Mouse (Mus musculus) CD4-positive naive resting alpha-beta T cell, adult 76 days (primary cell): ENCODE measurements around the gene 7420426K07Rik. TPM values are rescaled to one million over a fixed set of nuclear protein-coding genes. Genes with fewer than 3 reads are reported as not detected.

ENCODE experiments used
- total RNA-seq: library from RNA; stranded (reverse); gene quantifications from one replicate; pipeline ENCODE4 v1.2.4, GENCODE M21; 2023

7420426K07Rik gene
- total RNA-seq, result not detected

DNA sequence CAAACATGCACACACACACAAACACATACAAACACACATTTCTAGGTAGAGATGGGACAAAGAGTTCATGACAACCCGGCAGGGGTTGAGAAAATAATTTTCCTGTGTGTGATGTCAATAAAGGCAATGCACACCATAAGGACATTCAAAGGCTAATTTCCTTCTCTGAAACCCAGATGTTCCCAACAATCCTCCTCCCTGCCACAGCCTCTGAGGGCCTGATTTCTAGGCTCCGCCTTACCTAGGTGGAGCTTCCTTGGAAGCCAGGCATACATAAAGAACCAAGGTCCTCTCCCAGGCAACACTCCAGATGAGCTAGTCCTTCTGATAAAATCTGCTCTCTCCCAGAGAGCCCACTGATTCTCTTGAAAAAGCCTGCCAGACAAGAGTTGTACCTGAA is at the start of gene 7420426K07Rik:
Gene 7420426K07Rik, plus strand, starts transcription at position 301 of the 400 bp plus-strand sequence.

GRCm38 (mm10) chr9:98856210-98856609 is 46.7 kb upstream of the 7420426K07Rik start, which contains the start of gene Prr23a2:
TSS of gene Prr23a2 (plus strand) at chr9:98856494.

GRCm38 (mm10) chr9:98864571-98864970 is 38.3 kb upstream of the 7420426K07Rik start, which contains the start of gene Prr23a3:
TSS of gene Prr23a3 (plus strand) at chr9:98864767.

Other genes with a start within 250 kb of the 7420426K07Rik start
- gene Prr23a1, start 60.6 kb upstream of the 7420426K07Rik start, total RNA-seq, result not detected
- gene Prr23a2, start 46.6 kb upstream of the 7420426K07Rik start, total RNA-seq, result not detected
- gene Prr23a3, start 38.4 kb upstream of the 7420426K07Rik start, total RNA-seq, result not detected
- not detected for gene Foxl2, start 52.2 kb downstream of the 7420426K07Rik start, total RNA-seq
- gene Faim, start 83.3 kb downstream of the 7420426K07Rik start, total RNA-seq, result 40.4 TPM
- not detected for gene Gm1123, start 132.6 kb downstream of the 7420426K07Rik start, total RNA-seq
- gene Pik3cb, start 237.5 kb downstream of the 7420426K07Rik start, total RNA-seq, result 12.3 TPM